Mouse (Mus musculus): ENCODE data around the gene Stx8.

The Stx8 gene

GRCm38 (mm10) chr11:68146456-68146851 lies 180.5 kb downstream of the Stx8 start:
- DNase-seq = peak; percentile 72

- peak; percentile 53 for DNase-seq
Measured at GRCm38 (mm10) chr11:68150938-68151337, 184.9 kb downstream of the Stx8 start.

- DNase-seq = no peak
Measured at GRCm38 (mm10) chr11:68155821-68156220, 189.8 kb downstream of the Stx8 start.

GRCm38 (mm10) chr11:68158166-68158565 lies 192.2 kb downstream of the Stx8 start:
- DNase-seq = no peak

- DNase-seq = peak; percentile 12
Measured at GRCm38 (mm10) chr11:68159867-68160266, 193.9 kb downstream of the Stx8 start.

GRCm38 (mm10) chr11:68164408-68164807 lies 198.4 kb downstream of the Stx8 start:
- DNase-seq = no peak

GRCm38 (mm10) chr11:68168427-68168826 lies 202.4 kb downstream of the Stx8 start:
- DNase-seq = no peak

- DNase-seq = no peak
Measured at GRCm38 (mm10) chr11:68171973-68172647, 206.1 kb downstream of the Stx8 start.

GRCm38 (mm10) chr11:68172648-68173045 lies 206.7 kb downstream of the Stx8 start:
- no peak for DNase-seq

GRCm38 (mm10) chr11:68176550-68176949 lies 210.6 kb downstream of the Stx8 start:
- DNase-seq = no peak

- DNase-seq = no peak
Measured at GRCm38 (mm10) chr11:68177415-68177814, 211.4 kb downstream of the Stx8 start.

- no peak for DNase-seq
Measured at GRCm38 (mm10) chr11:68185647-68186046, 219.7 kb downstream of the Stx8 start.

- no peak for DNase-seq
Measured at GRCm38 (mm10) chr11:68187242-68187641, 221.2 kb downstream of the Stx8 start.

GRCm38 (mm10) chr11:68188695-68189201 lies 222.8 kb downstream of the Stx8 start:
- DNase-seq = no peak

GRCm38 (mm10) chr11:68190849-68191248 lies 224.9 kb downstream of the Stx8 start:
- no peak for DNase-seq

GRCm38 (mm10) chr11:68195168-68195567 lies 229.2 kb downstream of the Stx8 start:
- no peak for DNase-seq

- DNase-seq = no peak
Measured at GRCm38 (mm10) chr11:68195693-68196176, 229.7 kb downstream of the Stx8 start.

- no peak for DNase-seq
Measured at GRCm38 (mm10) chr11:68196566-68196965, 230.6 kb downstream of the Stx8 start.

GRCm38 (mm10) chr11:68197471-68197870 lies 231.5 kb downstream of the Stx8 start:
- no peak for DNase-seq

GRCm38 (mm10) chr11:68198696-68199095 lies 232.7 kb downstream of the Stx8 start:
- no peak for DNase-seq

GRCm38 (mm10) chr11:68199103-68199502 lies 233.1 kb downstream of the Stx8 start:
- DNase-seq = no peak

- DNase-seq = no peak
Measured at GRCm38 (mm10) chr11:68199801-68200423, 233.9 kb downstream of the Stx8 start.

- no peak for DNase-seq
Measured at GRCm38 (mm10) chr11:68200500-68200899, 234.5 kb downstream of the Stx8 start.

GRCm38 (mm10) chr11:68201063-68201462 lies 235.1 kb downstream of the Stx8 start:
- no peak for DNase-seq

Data from retina, postnatal 1 day (tissue).